Mouse (Mus musculus) lung, postnatal 0 days (tissue): ENCODE results near the gene Gpr4.

ENCODE experiments used
- CTCF ChIP-seq: IDR thresholded peaks from 2 replicates; pipeline ENCODE4 v1.5.1; 2016; ENCODE audit warnings: antibody characterized with exemption, mild to moderate bottlenecking
- EP300 ChIP-seq: IDR thresholded peaks from 2 replicates; pipeline ENCODE4 v1.6.1; 2016; ENCODE audit warnings: antibody characterized with exemption, mild to moderate bottlenecking, control low read depth

DNA sequence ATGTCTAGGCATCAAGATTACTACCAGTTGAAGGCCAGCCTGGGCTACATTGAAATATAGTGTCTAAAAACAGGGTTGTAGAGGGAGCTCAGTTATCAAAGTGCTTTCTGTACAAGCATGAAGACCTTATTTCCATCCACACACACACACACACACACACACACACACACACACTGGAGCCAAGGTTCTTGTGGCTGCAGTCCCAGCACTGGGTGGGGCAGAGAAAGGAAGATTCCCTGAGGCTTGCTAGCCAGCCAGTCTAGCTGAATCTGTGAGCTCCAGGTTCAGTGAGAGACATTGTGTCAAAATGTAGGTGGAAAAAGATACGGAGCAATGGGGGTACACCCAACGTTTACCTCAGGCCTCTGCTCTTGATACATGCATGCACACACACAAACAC lies 28.1 kb upstream of the Gpr4 start:
- TF ChIP-seq EP300 (no peak), CTCF (no peak)
